ENCODE assay signal across 1 mouse cellular context in genomic region chr16:44154497-44155057, GRCm38 (mm10).
A peak's percentile ranks its signal among the peaks of the same experiment; 100 is the strongest.
TF ChIP-seq lines count a peak whose summit lies in the region.

No protein-coding gene starts in this region.

TF ChIP-seq in MEL, 35 proteins besides CTCF, POLR2A, EP300 and RAD21:
- TF ChIP-seq HCFC1 (IDR thresholded peaks at IDR 0.05; ENCODE audit: low read depth, low read length) (no peak), GABPA (IDR thresholded peaks at IDR 0.05; ENCODE audit: low read depth, low read length) (no peak), ZNF384 (IDR thresholded peaks at IDR 0.05; ENCODE audit: low read depth, low read length) (peak; percentile 25; the same call in 1 of the 2 replicates), ELF1 (IDR thresholded peaks at IDR 0.05; ENCODE audit: low read depth, low read length) (no peak), MXI1 (IDR thresholded peaks at IDR 0.05; ENCODE audit: low read depth, low read length) (no peak), TAL1 (IDR thresholded peaks at IDR 0.05; ENCODE audit: low read length) (no peak), SMC3 (IDR thresholded peaks at IDR 0.05; ENCODE audit: low read depth, low read length) (no peak)
TF ChIP-seq in MEL: peak in this region for 1.
